23 mouse cellular contexts compared by ENCODE assay signal in genomic region chr14:59229822-59230221, GRCm38 (mm10). TPM values are rescaled to one million over a fixed set of nuclear protein-coding genes. Genes with fewer than 3 reads are reported as not detected.
DNase-seq lines count a peak whose midpoint lies in the region; ATAC-seq and TF ChIP-seq lines count a peak whose summit lies in the region.
"Had no signal": no experiment of that assay in that cellular context is flagged by ENCODE, and none has a peak within 500 bp of the region (broad histone marks: within the 10 kb centered on the region; RNA-seq: fewer than 3 reads in every experiment).

No protein-coding gene starts in this region.

- peak; percentile 54; the same call in 1 of the 2 replicates for ATAC-seq in forebrain, postnatal 0 days
- no peak for ATAC-seq in liver, embryonic 14.5 days (ENCODE audit: insufficient read depth)
- no peak for ATAC-seq in liver, embryonic 11.5 days (replicated peaks; ENCODE audit: low FRiP score)
- 0 out of 2 replicates have a peak, but pooled peaks have one; percentile 28 for ATAC-seq in megakaryocyte-erythroid progenitor cell, adult 5-6 weeks (replicated peaks; ENCODE audit: low FRiP score, low TSS enrichment, poor library complexity, severe bottlenecking)
- ATAC-seq: intestine, embryonic 15.5 days had no signal

- DNase-seq in forebrain, postnatal 0 days, result no peak
- DNase-seq in forebrain, embryonic 10.5 days (ENCODE audit: extremely low spot score, low spot score), result no peak
- no peak for DNase-seq in liver, embryonic 14.5 days (ENCODE audit: low read depth in 3 of 3, low spot score in 3 of 3)
- no peak for DNase-seq in liver, embryonic 11.5 days (ENCODE audit: low spot score)
- DNase-seq in CH12.LX (ENCODE audit: extremely low read depth), result peak; percentile 12
- DNase-seq in frontal cortex, postnatal 10 days (ENCODE audit: low spot score in 2 of 2), result no peak
- no peak for DNase-seq in spleen, adult 12 weeks (ENCODE audit: low spot score)
- DNase-seq: adrenal gland, postnatal 25 days; gastrocnemius, postnatal 25 days; kidney, postnatal 36 days; left cerebral cortex, postnatal 4 days; liver, embryonic 13.5 days; right cerebral cortex, postnatal 4 days; thymus, postnatal 14 days had no signal

- no peak overlapping the region for H3K4me3 ChIP-seq in forebrain, postnatal 0 days (ENCODE audit: low read depth, low read length)
- H3K4me3 ChIP-seq in forebrain, embryonic 10.5 days, result no peak overlapping the region
- no peak overlapping the region for H3K4me3 ChIP-seq in liver, embryonic 14.5 days (ENCODE audit: insufficient read depth in 1 of 2, low read depth in 2 of 2, low read length in 2 of 2)
- H3K4me3 ChIP-seq in liver, embryonic 11.5 days (ENCODE audit: low read depth, low read length), result no peak overlapping the region
- no peak overlapping the region for H3K4me3 ChIP-seq in CH12.LX (replicated peaks in 1 of 3; ENCODE audit: low read depth in 2 of 3, low read length in 2 of 3, poor library complexity in 1 of 3)
- H3K4me3 ChIP-seq: embryonic facial prominence, embryonic 12.5 days; heart, embryonic 12.5 days; intestine, embryonic 15.5 days; liver, embryonic 13.5 days; neural tube, embryonic 13.5 days had no signal

- TF ChIP-seq POLR2A in CH12.LX (IDR thresholded peaks at IDR 0.05; ENCODE audit: low read depth, low read length), result no peak

- H3K27me3 ChIP-seq in forebrain, postnatal 0 days (ENCODE audit: insufficient read depth, low read length), result no peaks in the 10 kb centered on the region
- H3K27me3 ChIP-seq in forebrain, embryonic 10.5 days (ENCODE audit: poor library complexity, severe bottlenecking), result no peaks in the 10 kb centered on the region
- H3K27me3 ChIP-seq in liver, embryonic 14.5 days (ENCODE audit: control insufficient read depth, insufficient read depth, low read length), result no peaks in the 10 kb centered on the region
- H3K27me3 ChIP-seq in liver, embryonic 11.5 days (replicated peaks; ENCODE audit: control insufficient read depth, insufficient read depth, low read length), result no peaks in the 10 kb centered on the region
- H3K27me3 ChIP-seq in CH12.LX (replicated peaks), result no peaks in the 10 kb centered on the region
- H3K27me3 ChIP-seq: embryonic facial prominence, embryonic 12.5 days; intestine, embryonic 15.5 days; liver, embryonic 13.5 days; neural tube, embryonic 13.5 days had no signal

- no peak overlapping the region for H3K4me2 ChIP-seq in forebrain, postnatal 0 days (ENCODE audit: low read depth)
- H3K4me2 ChIP-seq in liver, embryonic 14.5 days (ENCODE audit: low read depth), result no peak overlapping the region
- no peak overlapping the region for H3K4me2 ChIP-seq in liver, embryonic 11.5 days
- H3K4me2 ChIP-seq in CH12.LX (ENCODE audit: insufficient read depth, low read depth, poor library complexity, severe bottlenecking), result no peak overlapping the region
- H3K4me2 ChIP-seq: embryonic facial prominence, embryonic 12.5 days; intestine, embryonic 15.5 days; liver, embryonic 13.5 days; neural tube, embryonic 13.5 days had no signal

- H3K9me3 ChIP-seq in forebrain, postnatal 0 days (ENCODE audit: low read length), result no peaks in the 10 kb centered on the region
- H3K9me3 ChIP-seq in forebrain, embryonic 10.5 days, result no peaks in the 10 kb centered on the region
- no peaks in the 10 kb centered on the region for H3K9me3 ChIP-seq in liver, embryonic 14.5 days (ENCODE audit: control insufficient read depth, low read length)
- H3K9me3 ChIP-seq in liver, embryonic 11.5 days (ENCODE audit: control insufficient read depth, low read length), result no peaks in the 10 kb centered on the region
- H3K9me3 ChIP-seq in CH12.LX (replicated peaks; ENCODE audit: low read length), result no peaks in the 10 kb centered on the region
- H3K9me3 ChIP-seq: embryonic facial prominence, embryonic 12.5 days; G1E; heart, embryonic 12.5 days; intestine, embryonic 15.5 days; liver, embryonic 13.5 days; neural tube, embryonic 13.5 days had no signal

- H3K79me2 ChIP-seq in CH12.LX (replicated peaks; ENCODE audit: control insufficient read depth, extremely low read depth, insufficient read depth, poor library complexity, severe bottlenecking), result no peaks in the 10 kb centered on the region; the same call in 1 of the 2 replicates

- 94% methylated on average over 3 of the region's 3 CpGs for WGBS in forebrain, postnatal 0 days
- 93% methylated on average over 3 of the region's 3 CpGs for WGBS in forebrain, embryonic 10.5 days
- 78% methylated on average over 3 of the region's 3 CpGs for WGBS in liver, embryonic 14.5 days (ENCODE audit: insufficient replicate concordance)
- WGBS in liver, embryonic 11.5 days, result 92% methylated on average over 3 of the region's 3 CpGs

- no peak for TF ChIP-seq EP300 in liver, embryonic 14.5 days (IDR thresholded peaks at IDR 0.05; ENCODE audit: low read depth)
- TF ChIP-seq EP300 in CH12.LX (IDR thresholded peaks at IDR 0.05; ENCODE audit: low read length), result no peak

- in situ Hi-C loops in CH12.LX (cut with MboI; ENCODE audit: low pct_ligation_motif_present, low pct_unique_long_range_greater_than_20kb, low sequenced_read_pairs), result loop anchor here (25.0 kb wide), 1 partner anchor 332 kb away; no protein-coding TSS in a partner anchor

- dilution Hi-C loops in CH12.LX (cut with MboI; ENCODE audit: extremely low pct_ligation_motif_present, extremely low pct_unique_long_range_greater_than_20kb, low sequenced_read_pairs), result no loop called here

- peak; percentile 41; the same call in 1 of the 2 replicates for TF ChIP-seq CTCF in forebrain, postnatal 0 days (IDR thresholded peaks at IDR 0.05; ENCODE audit: low read depth)
- TF ChIP-seq CTCF in liver, embryonic 14.5 days (IDR thresholded peaks at IDR 0.05; ENCODE audit: low read depth), result peak; percentile 13; the same call in 1 of the 2 replicates
- TF ChIP-seq CTCF in CH12.LX (conservative IDR thresholded peaks at IDR 0.05 in 1 of 2, IDR thresholded peaks at IDR 0.05 in 1 of 2; ENCODE audit: low read depth in 2 of 2, low read length in 2 of 2), result peak in 1 of 2 experiments; percentile 24; a peak in 1 of 4 replicates

- no peak; the same call in 1 of the 2 replicates for TF ChIP-seq RAD21 in CH12.LX (IDR thresholded peaks at IDR 0.05; ENCODE audit: low read depth, low read length)

- H3K36me3 ChIP-seq in forebrain, postnatal 0 days (ENCODE audit: insufficient read depth), result peaks cover 79% of the 10 kb centered on the region
- peaks cover 100% of the 10 kb centered on the region for H3K36me3 ChIP-seq in forebrain, embryonic 10.5 days (replicated peaks)
- peaks cover 3% of the 10 kb centered on the region for H3K36me3 ChIP-seq in liver, embryonic 14.5 days (replicated peaks; ENCODE audit: control insufficient read depth, insufficient read depth, low read depth)
- H3K36me3 ChIP-seq in liver, embryonic 11.5 days (ENCODE audit: control insufficient read depth, insufficient read depth, low read length), result peaks cover 16% of the 10 kb centered on the region; the same call in 1 of the 2 replicates
- H3K36me3 ChIP-seq in CH12.LX (replicated peaks in 1 of 2; ENCODE audit: control insufficient read depth in 1 of 2, insufficient read depth in 1 of 2, low read length in 1 of 2), result peaks cover 44 to 93% of the 10 kb centered on the region in 2 experiments

- no peak overlapping the region for H3K27ac ChIP-seq in forebrain, postnatal 0 days (ENCODE audit: low read depth, low read length)
- no peak overlapping the region for H3K27ac ChIP-seq in forebrain, embryonic 10.5 days
- no peak overlapping the region for H3K27ac ChIP-seq in liver, embryonic 14.5 days
- H3K27ac ChIP-seq in liver, embryonic 11.5 days (ENCODE audit: low read depth, low read length), result no peak overlapping the region
- H3K27ac ChIP-seq in CH12.LX (ENCODE audit: insufficient read depth, low read depth), result no peak overlapping the region
- H3K27ac ChIP-seq: embryonic facial prominence, embryonic 12.5 days; intestine, embryonic 15.5 days; liver, embryonic 13.5 days; neural tube, embryonic 13.5 days had no signal

- H3K4me1 ChIP-seq in forebrain, postnatal 0 days (ENCODE audit: insufficient read depth), result no peaks in the 10 kb centered on the region
- no peaks in the 10 kb centered on the region for H3K4me1 ChIP-seq in forebrain, embryonic 10.5 days
- H3K4me1 ChIP-seq in liver, embryonic 14.5 days (replicated peaks; ENCODE audit: control insufficient read depth in 2 of 2, insufficient read depth in 2 of 2, low read length in 1 of 2), result no peaks in the 10 kb centered on the region
- no peaks in the 10 kb centered on the region for H3K4me1 ChIP-seq in liver, embryonic 11.5 days (replicated peaks; ENCODE audit: control insufficient read depth, insufficient read depth, low read length)
- peaks cover 0 to 3% of the 10 kb centered on the region in 2 experiments; a peak in 1 of 4 replicates for H3K4me1 ChIP-seq in CH12.LX (ENCODE audit: control insufficient read depth in 1 of 2, insufficient read depth in 2 of 2)
- H3K4me1 ChIP-seq: embryonic facial prominence, embryonic 12.5 days; intestine, embryonic 15.5 days; liver, embryonic 13.5 days; neural tube, embryonic 13.5 days had no signal

- no peak overlapping the region for H3K9ac ChIP-seq in forebrain, postnatal 0 days
- no peak overlapping the region for H3K9ac ChIP-seq in liver, embryonic 14.5 days (replicated peaks)
- no peak overlapping the region for H3K9ac ChIP-seq in liver, embryonic 11.5 days (ENCODE audit: low read depth, low read length)
- H3K9ac ChIP-seq in CH12.LX (ENCODE audit: insufficient read depth, low read depth), result no peak overlapping the region
- H3K9ac ChIP-seq: embryonic facial prominence, embryonic 12.5 days; heart, embryonic 12.5 days; intestine, embryonic 15.5 days; liver, embryonic 13.5 days; neural tube, embryonic 13.5 days had no signal

RNA-seq across cellular contexts. Expression of gene Rcbtb1, which starts 28.8 kb away (rescaled TPM):
- total RNA-seq in forebrain, postnatal 0 days (2014; rRNA removed), result 48.9 and 57.8 TPM in 2 replicates
- 16.8 and 33.5 TPM in 2 replicates for polyA plus RNA-seq in forebrain, postnatal 0 days (2015; fragmentation: Nextera tagmentation; extraction: Ambion mirVana)
- 121 and 127 TPM in 2 replicates for polyA plus RNA-seq in forebrain, embryonic 10.5 days (2016; fragmentation: Nextera tagmentation; extraction: Ambion mirVana)
- polyA plus RNA-seq in liver, embryonic 14.5 days (2012; rRNA removed), result 8.4 and 11.2 TPM in 2 replicates
- polyA plus RNA-seq in liver, embryonic 14.5 days (2014; fragmentation: Nextera tagmentation; extraction: Ambion mirVana), result 13.5 and 14.3 TPM in 2 replicates
- polyA plus RNA-seq in liver, embryonic 11.5 days (2014; fragmentation: Nextera tagmentation; extraction: Ambion mirVana), result 54.0 and 55.5 TPM in 2 replicates
- 24.5 and 26.0 TPM in 2 replicates for total RNA-seq in CH12.LX (2012; rRNA removed)
- 31.7 and 33.1 TPM in 2 replicates for total RNA-seq in CH12.LX (2014; rRNA removed)
- 34.9 and 41.7 TPM in 2 replicates for polyA plus RNA-seq in CH12.LX (2012; ENCODE audit: insufficient read length, low read depth)
- 25.5 and 28.7 TPM in 2 replicates for total RNA-seq in megakaryocyte-erythroid progenitor cell, adult 5-6 weeks (2014; fragmentation: Nextera tagmentation)
- total RNA-seq in megakaryocyte-erythroid progenitor cell, adult 5-6 weeks (2017), result 10.7 and 14.0 TPM in 2 replicates

RNA-seq across cellular contexts. Expression of gene Gm6904, which starts 30.2 kb away (rescaled TPM):
- total RNA-seq in forebrain, postnatal 0 days (2014; rRNA removed), result not detected in 2 replicates
- not detected in 2 replicates for polyA plus RNA-seq in forebrain, postnatal 0 days (2015; fragmentation: Nextera tagmentation; extraction: Ambion mirVana)
- not detected in 2 replicates for polyA plus RNA-seq in forebrain, embryonic 10.5 days (2016; fragmentation: Nextera tagmentation; extraction: Ambion mirVana)
- polyA plus RNA-seq in liver, embryonic 14.5 days (2012; rRNA removed), result not detected in 2 replicates
- not detected in 2 replicates for polyA plus RNA-seq in liver, embryonic 14.5 days (2014; fragmentation: Nextera tagmentation; extraction: Ambion mirVana)
- polyA plus RNA-seq in liver, embryonic 11.5 days (2014; fragmentation: Nextera tagmentation; extraction: Ambion mirVana), result not detected in 2 replicates
- total RNA-seq in CH12.LX (2012; rRNA removed) (0.42 and 1.2 TPM in 2 replicates), CH12.LX (2014; rRNA removed) (0.92 and 1.0 TPM in 2 replicates)
- 0.49 and 1.1 TPM in 2 replicates for polyA plus RNA-seq in CH12.LX (2012; ENCODE audit: insufficient read length, low read depth)
- not detected in 2 replicates for total RNA-seq in megakaryocyte-erythroid progenitor cell, adult 5-6 weeks (2014; fragmentation: Nextera tagmentation)
- total RNA-seq in megakaryocyte-erythroid progenitor cell, adult 5-6 weeks (2017), result not detected in 2 replicates
- total RNA-seq: adrenal gland, postnatal 25 days; G1E; gastrocnemius, postnatal 25 days; layer of hippocampus, postnatal 25 days; left cerebral cortex, postnatal 4 days had no signal
- polyA plus RNA-seq: embryonic facial prominence, embryonic 12.5 days; frontal cortex, adult 2 months; G1E; heart, embryonic 12.5 days; hindbrain, embryonic 11.5 days; intestine, embryonic 15.5 days; liver, embryonic 13.5 days; neural tube, embryonic 13.5 days had no signal

RNA-seq across cellular contexts. Expression of gene Gm5142, which starts 51.3 kb away (rescaled TPM):
- total RNA-seq in forebrain, postnatal 0 days (2014; rRNA removed), result not detected in 2 replicates
- not detected in 2 replicates for polyA plus RNA-seq in forebrain, postnatal 0 days (2015; fragmentation: Nextera tagmentation; extraction: Ambion mirVana)
- not detected in 2 replicates for polyA plus RNA-seq in forebrain, embryonic 10.5 days (2016; fragmentation: Nextera tagmentation; extraction: Ambion mirVana)
- polyA plus RNA-seq in liver, embryonic 14.5 days (2012; rRNA removed), result not detected in 2 replicates
- polyA plus RNA-seq in liver, embryonic 14.5 days (2014; fragmentation: Nextera tagmentation; extraction: Ambion mirVana), result not detected in 2 replicates
- not detected in 2 replicates for polyA plus RNA-seq in liver, embryonic 11.5 days (2014; fragmentation: Nextera tagmentation; extraction: Ambion mirVana)
- total RNA-seq in CH12.LX (2012; rRNA removed) (not detected in 2 replicates), CH12.LX (2014; rRNA removed) (not detected in 2 replicates)
- not detected in 2 replicates for polyA plus RNA-seq in CH12.LX (2012; ENCODE audit: insufficient read length, low read depth)
- not detected in 2 replicates for total RNA-seq in megakaryocyte-erythroid progenitor cell, adult 5-6 weeks (2014; fragmentation: Nextera tagmentation)
- total RNA-seq in megakaryocyte-erythroid progenitor cell, adult 5-6 weeks (2017), result not detected in 2 replicates
- total RNA-seq: adrenal gland, postnatal 25 days; gastrocnemius, postnatal 25 days; layer of hippocampus, postnatal 25 days; left cerebral cortex, postnatal 4 days had no signal
- polyA plus RNA-seq: embryonic facial prominence, embryonic 12.5 days; frontal cortex, adult 2 months; G1E; heart, embryonic 12.5 days; hindbrain, embryonic 11.5 days; intestine, embryonic 15.5 days; liver, embryonic 13.5 days; neural tube, embryonic 13.5 days had no signal

Comparison
In these comparisons a context has a peak if more than half of its experiments do, and no peak if none do; other contexts are left out.
1. ATAC-seq: peak in forebrain, postnatal 0 days (single experiment) and megakaryocyte-erythroid progenitor cell, adult 5-6 weeks (single experiment); none in liver, embryonic 14.5 days (single experiment) and liver, embryonic 11.5 days (single experiment).